Mouse (Mus musculus) cerebellum, postnatal 10 days (tissue): ENCODE measurements around the gene Smbd1.

Source experiments
- DNase-seq, 2 experiments: peaks; one replicate each; pipeline ENCODE4 v3.0.0; 2021; ENCODE audit warnings: mixed read lengths in 2 of 2

Gene Smbd1

GRCm38 (mm10) chr16:32812888-32813361, 2.6 kb upstream of the Smbd1 start:
- DNase-seq, result peak; percentile 92 to 94

- DNase-seq, result no peak
Measured at GRCm38 (mm10) chr16:32807408-32808185, 2.7 kb downstream of the Smbd1 start.

GRCm38 (mm10) chr16:32805151-32805550, 5.1 kb downstream of the Smbd1 start:
- no peak for DNase-seq

- no peak for DNase-seq
Measured at GRCm38 (mm10) chr16:32803901-32804300, 6.4 kb downstream of the Smbd1 start.

- peak; percentile 91 for DNase-seq
Measured at GRCm38 (mm10) chr16:32803252-32803853, 6.9 kb downstream of the Smbd1 start.

- DNase-seq, result no peak
Measured at GRCm38 (mm10) chr16:32797426-32797689, 12.9 kb downstream of the Smbd1 start, which contains the start of gene Muc20. Muc20 (minus strand) TSS chr16:32797435.

GRCm38 (mm10) chr16:32796676-32797425, 13.4 kb downstream of the Smbd1 start:
- DNase-seq, result peak in 1 of 2 experiments; percentile 14

- no peak for DNase-seq
Measured at GRCm38 (mm10) chr16:32795177-32795576, 15.1 kb downstream of the Smbd1 start.

- no peak for DNase-seq
Measured at GRCm38 (mm10) chr16:32790056-32790455, 20.2 kb downstream of the Smbd1 start.

GRCm38 (mm10) chr16:32784840-32785239, 25.4 kb downstream of the Smbd1 start:
- DNase-seq, result peak; percentile 37 to 50

GRCm38 (mm10) chr16:32783324-32784062, 26.8 kb downstream of the Smbd1 start:
- DNase-seq, result no peak

GRCm38 (mm10) chr16:32778956-32779355, 31.3 kb downstream of the Smbd1 start:
- DNase-seq, result peak; percentile 26 to 50

GRCm38 (mm10) chr16:32776676-32777075, 33.6 kb downstream of the Smbd1 start:
- no peak for DNase-seq

GRCm38 (mm10) chr16:32766904-32767303, 43.4 kb downstream of the Smbd1 start:
- no peak for DNase-seq

- DNase-seq, result peak; percentile 42 to 62
Measured at GRCm38 (mm10) chr16:32764961-32765360, 45.3 kb downstream of the Smbd1 start.

GRCm38 (mm10) chr16:32764550-32764949, 45.7 kb downstream of the Smbd1 start:
- no peak for DNase-seq
